Mouse (Mus musculus): Measurements from ENCODE around the gene Mrgpra1. TPM values are rescaled to one million over a fixed set of nuclear protein-coding genes. Genes with fewer than 3 reads are reported as not detected.

The Mrgpra1 gene
- polyA plus RNA-seq, 1 experiment from 2014 or later = not detected

Other genes with a start within 250 kb of the Mrgpra1 start
- 0.12 and 0.29 TPM in 2 replicates for gene Ptpn5, start 220.6 kb downstream of the Mrgpra1 start, polyA plus RNA-seq (2015; fragmentation: Nextera tagmentation; extraction: Ambion mirVana)
- gene Mrgpra6, start 149.3 kb downstream of the Mrgpra1 start, polyA plus RNA-seq (2015; fragmentation: Nextera tagmentation; extraction: Ambion mirVana) = not detected in 2 replicates
- not detected in 2 replicates for gene Mrgpra9, start 101.4 kb downstream of the Mrgpra1 start, polyA plus RNA-seq (2015; fragmentation: Nextera tagmentation; extraction: Ambion mirVana)
- gene Mrgpra2a, start 97.9 kb upstream of the Mrgpra1 start, polyA plus RNA-seq (2015; fragmentation: Nextera tagmentation; extraction: Ambion mirVana) = not detected in 2 replicates
- not detected in 2 replicates for gene Mrgpra2b, start 174.6 kb upstream of the Mrgpra1 start, polyA plus RNA-seq (2015; fragmentation: Nextera tagmentation; extraction: Ambion mirVana)
- not detected in 2 replicates for gene Mrgpra3, start 247.1 kb upstream of the Mrgpra1 start, polyA plus RNA-seq (2015; fragmentation: Nextera tagmentation; extraction: Ambion mirVana)

Data from heart, embryonic 13.5 days (tissue).